Mouse (Mus musculus) kidney, embryonic 15.5 days (tissue): Measurements from ENCODE around the gene Gm10300. TPM values are rescaled to one million over a fixed set of nuclear protein-coding genes. Genes with fewer than 3 reads are reported as not detected.

ENCODE experiments used
- ATAC-seq: fragments of 200-750 bp; cut with Nextera tagmentation; replicated peaks from 2 replicates; pipeline ENCODE4 v1.8.0; 2017; ENCODE audit warnings: moderate TSS enrichment; ENCODE audit not compliant: low FRiP score
- H3K27ac ChIP-seq: fragments of 300-500 bp; sonication (generic); 2 replicates; pipeline ENCODE4 v1.5.1; 2015; ENCODE audit warnings: mild to moderate bottlenecking, inconsistent platforms
- H3K27me3 ChIP-seq: fragments of 300-500 bp; sonication (generic); 2 replicates; pipeline ENCODE4 v1.6.1; 2015; ENCODE audit warnings: inconsistent platforms
- H3K36me3 ChIP-seq: fragments of 300-500 bp; sonication (generic); 2 replicates; pipeline ENCODE4 v1.6.1; 2015; ENCODE audit warnings: inconsistent platforms
- H3K4me1 ChIP-seq: fragments of 300-500 bp; sonication (generic); 2 replicates; pipeline ENCODE4 v1.6.1; 2015; ENCODE audit warnings: inconsistent platforms
- H3K4me2 ChIP-seq: fragments of 300-500 bp; sonication (generic); 2 replicates; pipeline ENCODE4 v1.6.1; 2015; ENCODE audit warnings: moderate library complexity, mild to moderate bottlenecking, inconsistent platforms
- H3K4me3 ChIP-seq: fragments of 300-500 bp; sonication (generic); replicated peaks from 2 replicates; pipeline ENCODE4 v1.5.1; 2015; ENCODE audit warnings: mild to moderate bottlenecking, inconsistent platforms
- H3K9ac ChIP-seq: fragments of 300-500 bp; sonication (generic); 2 replicates; pipeline ENCODE4 v1.6.1; 2015; ENCODE audit warnings: mild to moderate bottlenecking, inconsistent platforms
- H3K9me3 ChIP-seq: fragments of 300-500 bp; sonication (generic); replicated peaks from 2 replicates; pipeline ENCODE4 v1.6.1; 2016; ENCODE audit warnings: inconsistent platforms
- WGBS: fragments of 180-500 bp; shearing (Covaris S2); methylation state at CpG from one replicate; pipeline ENCODE4 v1.1.7; 2015; ENCODE audit warnings: mixed read lengths; 5-methylcytosine and 5-hydroxymethylcytosine counted together
- polyA plus RNA-seq: library from polyadenylated mRNA; unstranded; fragments of >200 nt; fragmentation: Nextera tagmentation; extraction: Ambion mirVana; gene quantifications from 2 replicates; pipeline ENCODE4 v1.2.1, GENCODE M21; 2015

Gm10300 gene
- 0.09 TPM in 2 replicates for polyA plus RNA-seq

DNA sequence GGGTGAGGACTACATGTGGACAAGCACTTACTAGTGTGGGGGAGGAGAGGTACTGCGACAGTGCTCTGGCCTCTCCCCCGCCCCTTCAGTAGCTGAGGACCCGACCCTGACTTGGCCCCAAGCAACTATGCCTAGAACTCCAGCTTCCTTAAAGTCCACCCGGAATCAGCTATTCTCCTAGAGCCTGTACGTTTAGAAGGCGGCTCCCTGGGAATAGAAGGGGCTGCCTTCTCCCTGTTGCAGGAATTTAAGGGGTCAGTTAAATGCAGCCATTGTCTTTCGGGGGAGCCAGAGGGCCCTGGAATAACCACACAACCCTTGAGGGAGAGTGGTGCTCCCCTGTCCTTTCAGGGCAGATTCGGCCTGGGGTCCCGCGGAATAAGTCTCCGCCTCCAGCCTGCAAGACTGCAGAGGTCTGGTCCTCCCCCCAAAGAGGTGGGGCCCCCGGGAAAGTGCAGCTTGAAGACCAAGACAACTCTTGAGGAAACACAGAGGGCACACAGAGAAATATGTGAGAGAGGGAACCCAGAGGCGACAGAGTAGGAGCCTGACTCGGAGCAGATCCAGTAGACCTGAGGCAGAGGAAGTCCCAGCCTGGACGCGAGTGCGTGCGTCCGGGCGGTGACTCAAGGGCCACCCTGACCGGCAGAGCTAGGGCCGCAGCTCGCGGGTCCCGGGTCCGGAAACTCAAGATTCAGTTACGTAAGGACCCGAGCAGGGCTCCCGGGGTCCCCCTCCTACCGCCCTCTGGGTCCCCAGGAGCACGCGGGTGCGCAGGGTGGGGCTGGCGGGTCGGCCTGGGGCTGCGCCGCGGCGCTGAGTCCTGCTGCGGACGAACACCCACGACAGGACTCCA, at the start of gene Gm10300:
Gene Gm10300 (plus strand): TSS at position 621 of the 856 bp plus-strand sequence.
- under 1% methylated on average over 36 of the region's 42 CpGs for whole genome bisulfite sequencing
- peaks cover 56% of the 10 kb centered on the region for H3K4me1 ChIP-seq
- peak within 1 kb of the TSS; percentile 64 for H3K4me3 ChIP-seq
- peak; percentile 38; the same call in 1 of the 2 replicates for ATAC-seq
- H3K9me3 ChIP-seq = no peaks in the 10 kb centered on the region
- peak within 1 kb of the TSS; percentile 97 for H3K4me2 ChIP-seq
- H3K27ac ChIP-seq = peak within 1 kb of the TSS; percentile 73
- H3K36me3 ChIP-seq = no peaks in the 10 kb centered on the region
- H3K27me3 ChIP-seq = 0 out of 2 replicates have a peak, but pooled peaks cover 8% of the 10 kb centered on the region
- H3K9ac ChIP-seq = peak within 1 kb of the TSS; percentile 74

DNA sequence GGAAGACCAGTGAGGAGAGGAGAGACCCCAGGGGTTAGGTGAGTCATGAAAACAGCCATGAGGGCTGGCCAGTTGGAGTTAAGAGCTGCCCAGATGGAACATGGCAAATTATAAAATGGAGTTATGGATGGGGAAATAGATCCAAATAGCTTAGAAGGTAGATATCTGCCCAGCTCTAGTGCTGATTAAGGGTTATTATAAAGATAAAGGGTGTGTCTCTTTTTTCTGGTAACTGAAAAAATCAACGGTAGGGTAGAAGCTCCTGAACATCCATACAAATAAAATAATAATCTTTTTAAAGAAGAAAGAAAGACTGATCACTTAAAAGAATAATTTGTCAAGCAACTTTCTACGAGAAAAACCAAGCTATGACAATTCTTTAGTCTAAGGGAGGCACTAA, 49.2 kb upstream of the Gm10300 start:
- 77% methylated on average over 2 of the region's 2 CpGs for WGBS
- H3K9me3 ChIP-seq = no peaks in the 10 kb centered on the region
- H3K4me2 ChIP-seq = no peak overlapping the region
- no peak for ATAC-seq
- H3K36me3 ChIP-seq = peaks cover 4% of the 10 kb centered on the region; the same call in 1 of the 2 replicates
- H3K27me3 ChIP-seq = no peaks in the 10 kb centered on the region
- H3K27ac ChIP-seq = no peak overlapping the region
- H3K4me3 ChIP-seq = no peak overlapping the region
- H3K4me1 ChIP-seq = no peaks in the 10 kb centered on the region
- no peak overlapping the region for H3K9ac ChIP-seq

DNA sequence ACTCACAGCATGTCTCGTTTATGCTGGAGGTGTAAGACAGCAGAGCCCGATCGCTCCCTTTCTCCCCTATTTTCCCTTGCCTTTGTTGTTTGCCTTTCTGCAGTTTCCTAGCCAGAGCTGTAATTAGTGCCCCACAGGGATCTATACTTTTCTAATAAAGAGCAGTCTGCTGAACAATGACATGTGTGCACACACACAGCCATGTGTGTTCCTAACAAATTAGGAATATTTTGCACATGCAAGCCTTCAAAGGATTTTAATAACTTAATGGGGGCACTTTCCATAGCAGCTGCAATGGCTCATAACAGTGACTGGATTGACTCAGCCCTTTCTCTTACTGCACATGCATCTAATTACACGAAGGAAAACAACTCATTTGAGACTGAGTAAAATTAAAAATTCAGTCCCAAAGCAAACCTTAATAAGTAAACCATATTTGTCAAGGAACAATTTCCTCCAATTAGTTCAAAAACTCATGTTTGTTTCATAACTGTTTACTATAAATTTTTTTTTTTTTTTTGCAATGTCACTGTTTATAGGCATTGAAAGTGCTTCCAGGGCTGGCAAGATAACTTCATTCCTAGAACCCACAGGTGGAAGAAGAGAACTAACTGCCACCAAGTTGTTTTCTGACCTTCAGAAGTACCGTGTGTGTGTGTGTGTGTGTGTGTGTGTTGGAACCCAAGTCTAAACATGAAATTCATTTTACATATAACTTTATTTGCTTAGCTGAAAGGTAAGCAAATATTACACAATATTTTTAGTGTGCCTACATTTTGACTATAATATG, 48.6 kb upstream of the Gm10300 start:
- Histone ChIP-seq H3K4me1 (no peaks in the 10 kb centered on the region), H3K36me3 (peaks cover 4% of the 10 kb centered on the region; the same call in 1 of the 2 replicates), H3K27me3 (no peaks in the 10 kb centered on the region), H3K9ac (no peak overlapping the region), H3K9me3 (no peaks in the 10 kb centered on the region), H3K27ac (no peak overlapping the region), H3K4me2 (no peak overlapping the region), H3K4me3 (no peak overlapping the region)
- no peak for ATAC-seq
- 55% methylated on average over 5 of the region's 5 CpGs for WGBS

DNA sequence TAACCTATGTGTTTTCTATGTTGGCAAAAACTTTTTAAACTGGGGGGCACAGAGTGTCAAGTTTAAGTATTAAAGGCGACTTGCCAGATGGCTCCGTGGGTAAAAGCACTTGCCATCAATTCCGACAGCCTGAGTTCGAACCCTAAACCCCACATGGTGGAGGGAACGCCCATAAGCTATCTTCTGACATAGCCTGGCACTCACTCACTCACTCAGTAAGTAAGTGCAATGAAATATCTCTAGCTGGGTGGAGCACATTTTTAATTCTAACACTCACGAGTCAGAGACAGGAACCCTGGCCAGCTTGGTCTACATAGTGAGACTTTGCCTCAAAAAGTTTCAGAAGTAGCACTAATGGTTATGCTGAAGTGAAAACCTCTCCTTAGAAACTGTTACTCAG, 47.3 kb upstream of the Gm10300 start:
- Histone ChIP-seq H3K36me3 (peaks cover 4% of the 10 kb centered on the region; the same call in 1 of the 2 replicates), H3K4me3 (no peak overlapping the region), H3K4me2 (no peak overlapping the region), H3K27ac (no peak overlapping the region), H3K4me1 (no peaks in the 10 kb centered on the region), H3K27me3 (no peaks in the 10 kb centered on the region), H3K9me3 (no peaks in the 10 kb centered on the region), H3K9ac (no peak overlapping the region)
- WGBS = 81% methylated on average over 6 of the region's 6 CpGs
- no peak for ATAC-seq

DNA sequence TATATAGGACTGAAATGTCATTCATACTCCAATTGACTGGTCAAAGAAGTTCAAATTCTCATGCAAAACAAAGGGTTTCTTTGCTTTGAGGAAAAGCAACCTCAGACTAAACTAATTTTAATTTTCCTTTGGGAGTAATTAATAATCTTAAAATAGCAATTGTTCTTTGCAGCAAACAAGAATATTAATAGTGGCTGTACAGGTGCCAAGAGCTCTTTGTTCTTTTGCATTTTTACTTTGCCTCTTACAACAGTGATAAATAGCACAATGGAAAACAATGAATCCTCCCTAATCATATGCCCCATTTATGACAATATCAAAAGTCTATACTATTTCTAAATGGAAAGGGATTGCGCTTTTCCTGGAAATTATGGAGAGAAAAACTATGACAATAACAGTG, 46.7 kb upstream of the Gm10300 start:
- ATAC-seq = no peak
- Histone ChIP-seq H3K4me1 (no peaks in the 10 kb centered on the region), H3K9me3 (no peaks in the 10 kb centered on the region), H3K36me3 (no peaks in the 10 kb centered on the region), H3K27me3 (no peaks in the 10 kb centered on the region), H3K27ac (no peak overlapping the region), H3K4me3 (no peak overlapping the region), H3K9ac (no peak overlapping the region), H3K4me2 (no peak overlapping the region)
- WGBS = 95% methylated on average over 1 of the region's 1 CpGs

DNA sequence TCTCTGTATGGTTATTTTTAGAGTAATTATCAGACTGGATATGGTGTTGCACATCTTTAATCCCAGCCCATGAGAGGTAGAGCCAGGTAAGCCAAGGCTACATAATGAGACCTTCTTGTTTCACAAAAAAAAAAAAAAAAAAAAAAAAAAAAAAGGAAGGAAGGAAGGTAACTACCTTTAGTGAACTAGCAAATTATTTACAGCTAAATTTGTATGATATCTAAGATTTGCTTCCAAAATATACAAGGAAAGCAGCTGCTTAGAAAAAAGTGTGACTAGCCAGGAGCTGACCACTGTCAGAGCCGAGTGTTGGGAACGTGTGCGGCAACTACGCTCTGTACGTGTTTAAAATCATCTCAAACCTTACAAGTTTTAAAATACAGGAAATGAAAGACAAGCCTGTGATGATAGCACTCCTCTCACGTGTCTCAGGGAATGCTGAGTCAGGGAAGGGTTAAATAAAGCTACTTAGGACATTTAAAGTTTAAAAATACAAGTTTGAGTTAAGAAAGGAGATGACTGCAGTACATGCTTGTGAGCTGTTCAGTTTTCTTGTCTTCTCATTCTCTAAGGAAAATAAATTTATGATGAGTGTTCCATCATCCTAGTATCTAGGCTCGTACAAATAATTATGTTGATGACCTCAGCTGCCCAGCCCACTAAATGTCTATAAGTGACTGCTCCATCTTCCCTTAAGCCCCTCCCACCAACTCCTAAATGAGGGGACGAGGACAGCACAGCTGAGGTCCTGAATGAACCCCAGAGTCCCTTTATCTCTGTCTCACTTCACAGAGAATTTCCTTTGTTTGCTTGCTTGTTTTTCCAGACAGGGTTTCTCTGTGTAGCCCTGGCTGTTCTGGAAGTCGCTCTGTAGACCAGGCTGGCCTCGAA, 44.4 kb upstream of the Gm10300 start:
- whole genome bisulfite sequencing = 64% methylated on average over 10 of the region's 10 CpGs
- ATAC-seq = no peak
- Histone ChIP-seq H3K9me3 (no peaks in the 10 kb centered on the region), H3K27me3 (no peaks in the 10 kb centered on the region), H3K9ac (no peak overlapping the region), H3K27ac (no peak overlapping the region), H3K36me3 (no peaks in the 10 kb centered on the region), H3K4me1 (peaks cover 5% of the 10 kb centered on the region; the same call in 1 of the 2 replicates), H3K4me3 (no peak overlapping the region), H3K4me2 (no peak overlapping the region)

DNA sequence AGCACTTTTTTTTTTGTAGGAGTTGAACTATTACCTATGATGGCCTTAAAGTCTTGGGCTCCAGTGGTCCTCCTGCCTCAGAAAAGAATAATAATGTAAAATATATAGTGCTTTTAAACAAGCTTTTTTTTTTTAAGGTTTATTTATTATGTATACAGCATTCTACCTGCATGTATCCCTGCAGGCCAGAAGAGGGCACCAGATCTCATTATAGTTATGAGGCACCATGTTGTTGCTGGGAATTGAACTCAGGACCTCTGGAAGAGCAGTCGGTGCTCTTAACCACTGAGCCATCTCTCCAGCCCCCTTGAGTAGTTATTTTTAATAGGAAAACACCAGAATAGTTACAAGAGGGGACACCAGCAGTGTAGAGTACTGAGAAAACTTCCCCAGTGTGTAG, 41.3 kb upstream of the Gm10300 start:
- 92% methylated on average over 1 of the region's 1 CpGs for WGBS

DNA sequence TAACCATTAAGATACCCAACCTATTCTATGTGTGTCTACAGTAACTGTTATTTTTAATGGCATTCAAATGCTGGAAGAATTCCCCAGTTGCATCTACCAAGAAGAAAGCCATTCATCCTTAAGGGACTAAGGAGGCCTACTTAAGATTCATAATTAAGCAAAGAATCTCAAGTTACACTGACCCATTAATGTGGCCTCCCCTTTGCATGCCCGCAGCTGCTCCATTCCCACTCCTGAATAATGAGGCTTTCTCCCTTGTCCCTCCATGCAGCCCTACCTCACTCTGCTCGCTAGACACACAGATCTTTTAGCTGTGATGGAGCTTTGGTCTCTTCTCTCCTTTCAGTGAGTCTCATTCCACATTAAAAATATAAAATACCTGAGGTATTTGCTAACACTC, 40.3 kb upstream of the Gm10300 start:
- Histone ChIP-seq H3K27ac (no peak overlapping the region), H3K36me3 (no peaks in the 10 kb centered on the region), H3K4me1 (peaks cover 20% of the 10 kb centered on the region), H3K9me3 (no peaks in the 10 kb centered on the region), H3K4me2 (no peak overlapping the region), H3K27me3 (no peaks in the 10 kb centered on the region), H3K4me3 (no peak overlapping the region), H3K9ac (no peak overlapping the region)
- 35% methylated on average over 2 of the region's 2 CpGs for WGBS
- no peak for ATAC-seq

More for the DNA sequence above, 41.3 kb upstream of the Gm10300 start:
- no peaks in the 10 kb centered on the region for H3K36me3 ChIP-seq
- no peak overlapping the region for H3K9ac ChIP-seq
- H3K4me3 ChIP-seq = no peak overlapping the region
- no peaks in the 10 kb centered on the region for H3K27me3 ChIP-seq
- ATAC-seq = no peak
- peaks cover 12% of the 10 kb centered on the region for H3K4me1 ChIP-seq
- no peak overlapping the region for H3K27ac ChIP-seq
- H3K4me2 ChIP-seq = no peak overlapping the region
- no peaks in the 10 kb centered on the region for H3K9me3 ChIP-seq

DNA sequence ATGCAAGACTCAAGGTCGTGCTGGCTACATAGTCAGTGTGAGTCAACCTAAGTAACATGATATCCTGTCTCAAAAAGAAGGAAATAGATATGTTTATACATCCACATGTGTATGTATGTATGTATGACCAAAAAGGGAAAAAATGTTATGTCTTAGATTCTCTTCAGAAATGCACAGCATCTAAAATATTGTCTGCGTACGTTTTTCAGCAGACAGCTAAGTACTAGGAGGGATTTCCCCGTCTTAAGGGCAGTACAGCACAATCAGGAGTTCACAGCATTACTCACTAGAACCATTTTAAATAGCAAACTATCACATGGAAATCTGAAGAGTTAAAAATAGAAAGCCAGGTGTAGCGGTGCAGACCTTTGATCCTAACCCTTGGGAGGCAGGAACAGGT, 37.4 kb upstream of the Gm10300 start:
- whole genome bisulfite sequencing = 69% methylated on average over 5 of the region's 5 CpGs

DNA sequence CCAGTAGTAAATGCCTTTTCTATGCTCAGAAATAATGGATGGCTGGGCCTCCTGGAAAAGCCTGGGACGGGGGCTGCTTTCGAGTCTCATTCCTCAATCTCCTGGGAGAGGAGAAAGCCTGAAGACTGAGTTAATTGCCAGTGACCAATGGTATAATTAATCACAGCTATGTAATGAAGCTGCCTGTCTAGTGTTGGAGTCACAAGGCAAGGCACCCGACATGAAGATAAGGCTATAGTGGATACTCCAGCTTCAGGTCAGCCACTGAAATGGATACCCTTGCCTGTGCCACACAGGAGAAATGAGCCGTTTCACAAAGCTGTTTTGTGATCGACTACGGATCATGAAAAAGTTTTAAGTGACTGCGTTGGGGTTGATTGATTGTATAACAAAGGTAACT, 36.5 kb upstream of the Gm10300 start:
- peak; percentile 86 for ATAC-seq

More for the DNA sequence above, 37.4 kb upstream of the Gm10300 start:
- Histone ChIP-seq H3K27ac (no peak overlapping the region), H3K4me2 (no peak overlapping the region), H3K36me3 (no peaks in the 10 kb centered on the region), H3K4me1 (peaks cover 29% of the 10 kb centered on the region), H3K9me3 (no peaks in the 10 kb centered on the region), H3K4me3 (no peak overlapping the region), H3K27me3 (no peaks in the 10 kb centered on the region), H3K9ac (no peak overlapping the region)
- no peak for ATAC-seq

DNA sequence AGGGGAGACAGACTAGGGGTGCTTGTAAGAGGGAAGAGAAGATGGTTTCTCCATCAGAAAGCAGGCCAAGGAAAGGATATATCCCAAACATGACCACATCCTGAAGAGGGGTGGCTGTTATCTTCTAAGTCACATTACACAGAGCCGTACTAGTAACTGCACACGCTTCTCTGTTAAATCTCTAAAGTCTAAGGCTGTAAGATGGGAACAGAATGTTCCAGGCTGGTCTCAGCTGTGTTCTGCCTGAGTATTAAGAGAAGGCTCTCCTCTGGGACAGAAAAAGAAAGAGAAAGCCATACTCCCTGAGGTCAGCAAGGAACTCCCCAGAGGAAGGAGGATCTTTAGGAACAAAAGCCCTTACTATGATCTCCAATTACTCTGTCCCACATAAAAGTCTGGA, 35.7 kb upstream of the Gm10300 start:
- no peak overlapping the region for H3K4me3 ChIP-seq
- no peaks in the 10 kb centered on the region for H3K27me3 ChIP-seq
- H3K9ac ChIP-seq = no peak overlapping the region
- no peak overlapping the region for H3K4me2 ChIP-seq
- WGBS = 80% methylated on average over 2 of the region's 2 CpGs
- no peaks in the 10 kb centered on the region for H3K36me3 ChIP-seq
- ATAC-seq = no peak
- no peaks in the 10 kb centered on the region for H3K9me3 ChIP-seq
- peaks cover 29% of the 10 kb centered on the region for H3K4me1 ChIP-seq
- H3K27ac ChIP-seq = no peak overlapping the region

More for the DNA sequence above, 36.5 kb upstream of the Gm10300 start:
- H3K4me2 ChIP-seq = no peak overlapping the region
- H3K4me3 ChIP-seq = no peak overlapping the region
- 23% methylated on average over 7 of the region's 7 CpGs for WGBS
- H3K27me3 ChIP-seq = no peaks in the 10 kb centered on the region
- H3K36me3 ChIP-seq = no peaks in the 10 kb centered on the region
- no peak overlapping the region for H3K27ac ChIP-seq
- no peaks in the 10 kb centered on the region for H3K9me3 ChIP-seq
- no peak overlapping the region for H3K9ac ChIP-seq
- peaks cover 29% of the 10 kb centered on the region for H3K4me1 ChIP-seq
